Mouse (Mus musculus) lung, postnatal 10 days (tissue): ENCODE measurements around the gene Rhbdf2.
"Not testable (repeated sequence)": the region's sequence is repeated elsewhere in the genome, so short reads cannot be mapped to it uniquely, and the experiment has no call there.

ENCODE experiments used
- DNase-seq: peaks from one replicate; pipeline ENCODE4 v3.0.0; 2021

The Rhbdf2 gene

DNA sequence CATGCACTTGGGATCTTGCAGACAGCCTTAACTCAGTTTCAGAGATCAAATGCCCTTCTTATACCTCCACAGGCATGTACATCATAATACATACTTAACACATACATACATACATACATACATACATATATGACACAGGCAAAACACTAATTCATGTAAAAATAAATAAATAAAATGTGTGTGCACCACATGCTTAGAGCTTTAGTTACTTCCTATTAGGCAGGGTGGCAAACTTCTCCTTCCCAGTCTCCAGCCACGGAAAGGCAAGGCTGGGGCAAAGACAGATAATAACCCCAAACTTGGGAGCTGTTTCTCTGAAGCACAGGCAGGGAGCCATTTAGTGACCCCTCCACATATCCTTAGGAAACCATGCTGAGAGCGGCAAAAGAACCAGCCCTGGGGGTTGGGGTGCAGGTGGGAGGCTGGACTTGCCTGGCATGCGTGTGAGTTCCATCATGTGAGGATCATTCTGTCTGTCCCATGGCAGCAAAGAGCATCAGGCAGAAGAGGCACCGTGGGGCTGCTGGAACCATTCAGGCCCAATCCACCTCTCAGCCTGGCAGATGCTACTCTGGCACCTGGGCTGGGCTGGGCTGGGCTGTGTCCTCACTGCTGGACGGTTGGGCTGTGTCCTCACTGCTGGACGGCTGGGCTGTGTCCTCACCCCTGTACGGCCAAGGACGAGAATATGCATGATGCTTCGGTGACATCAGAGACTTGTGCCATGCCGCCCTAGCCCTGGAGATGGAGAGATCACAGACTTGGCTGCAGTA, at the start of gene Rhbdf2:
Rhbdf2 (minus strand) TSS at position 721 of the 773 bp plus-strand sequence.
- DNase-seq, result no peak

DNA sequence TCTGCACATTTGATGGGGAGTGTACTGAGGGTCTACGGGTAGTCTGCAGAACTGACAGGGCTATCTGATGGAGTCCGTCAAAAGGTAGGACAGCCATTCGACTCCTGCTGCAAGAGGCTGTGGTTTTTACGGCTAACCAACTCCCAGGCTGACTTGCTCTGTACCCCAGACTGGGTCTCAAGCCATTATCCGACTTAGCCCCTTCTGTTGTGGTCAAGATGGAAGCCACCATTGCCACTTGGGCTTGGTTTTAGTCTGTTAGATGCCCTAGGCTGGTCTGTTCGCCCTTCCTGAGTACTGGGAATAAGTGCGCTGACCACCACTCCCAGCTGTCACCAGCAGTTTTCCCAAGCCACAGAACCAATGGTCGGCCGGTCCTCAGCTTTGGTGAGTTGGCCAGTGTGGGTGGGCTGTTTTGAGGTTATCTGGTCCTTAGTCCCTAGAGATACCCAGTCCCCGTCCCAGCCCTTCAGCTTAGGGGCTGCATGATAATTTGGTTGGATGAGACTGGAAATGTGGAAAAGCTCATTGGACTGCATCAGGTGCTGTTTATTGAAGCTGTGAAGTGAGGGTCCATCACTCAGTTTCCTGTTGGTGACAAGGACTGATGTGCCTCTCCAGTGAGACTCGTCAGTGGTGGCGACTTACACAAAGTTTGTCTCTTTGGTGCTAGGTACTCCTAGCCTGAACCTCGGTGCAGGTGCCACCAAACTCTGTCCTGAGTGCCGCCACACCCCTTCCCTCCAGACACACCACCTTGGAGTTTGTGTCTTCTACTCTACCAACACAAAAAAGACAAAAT, 49.6 kb upstream of the Rhbdf2 start:
- no peak for DNase-seq

DNA sequence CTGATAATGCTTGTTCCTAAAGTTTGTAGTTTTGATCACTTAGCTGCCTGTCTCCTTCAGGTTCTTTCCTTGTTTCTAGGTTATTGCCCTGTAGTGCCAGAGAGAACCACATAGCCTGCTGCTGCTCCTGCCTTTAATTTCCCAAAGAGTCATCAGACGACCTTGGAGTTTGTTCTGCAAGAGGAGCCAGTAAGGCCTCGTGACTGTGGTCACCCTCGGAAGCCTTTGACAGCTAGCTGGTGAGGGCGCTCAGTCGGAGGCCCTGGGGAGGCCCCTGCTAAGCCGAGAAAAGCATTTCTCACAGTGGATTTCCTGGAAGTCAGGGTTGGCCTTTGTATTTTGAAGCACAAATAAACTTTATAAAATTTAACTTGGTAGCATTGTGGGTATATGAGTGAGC, 48.6 kb upstream of the Rhbdf2 start:
- not testable (repeated sequence) for DNase-seq

DNA sequence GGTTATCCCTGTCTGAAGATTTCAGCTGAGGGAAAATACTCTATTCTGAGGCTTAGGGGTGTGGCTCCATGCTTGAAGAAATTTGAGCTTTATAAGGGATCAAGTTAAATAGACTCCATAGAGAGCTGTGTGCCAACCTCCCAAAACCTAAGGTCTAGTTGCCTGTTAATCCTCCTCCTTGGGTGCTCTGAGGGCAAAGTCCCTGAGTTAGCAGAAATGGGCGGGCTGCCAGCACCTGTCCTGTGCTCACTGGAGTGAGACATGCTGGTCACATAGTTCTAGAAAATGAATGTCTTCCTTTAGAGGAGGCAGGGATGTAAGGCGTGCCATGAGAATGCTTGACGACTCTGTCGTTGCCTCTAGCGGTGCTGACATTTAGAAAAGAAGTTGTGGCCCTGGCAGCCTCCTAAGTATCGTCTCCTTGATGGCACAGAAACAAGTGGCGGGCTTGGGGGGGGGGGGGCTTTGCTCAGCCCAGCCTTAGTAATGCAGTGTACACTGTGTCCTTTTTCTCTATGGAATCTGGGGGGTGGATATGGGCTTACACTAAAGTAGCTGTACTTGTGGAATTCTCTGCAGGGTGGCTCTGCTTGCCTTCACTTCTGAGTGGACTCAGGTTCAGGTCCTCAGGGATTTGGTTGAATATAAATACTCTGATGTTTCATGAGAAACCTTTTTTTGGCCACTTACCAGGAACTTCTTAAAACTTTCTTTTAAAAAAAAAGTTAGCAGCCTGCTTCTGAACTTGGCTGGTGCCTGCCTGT, 48.0 kb upstream of the Rhbdf2 start:
- DNase-seq, result no peak

DNA sequence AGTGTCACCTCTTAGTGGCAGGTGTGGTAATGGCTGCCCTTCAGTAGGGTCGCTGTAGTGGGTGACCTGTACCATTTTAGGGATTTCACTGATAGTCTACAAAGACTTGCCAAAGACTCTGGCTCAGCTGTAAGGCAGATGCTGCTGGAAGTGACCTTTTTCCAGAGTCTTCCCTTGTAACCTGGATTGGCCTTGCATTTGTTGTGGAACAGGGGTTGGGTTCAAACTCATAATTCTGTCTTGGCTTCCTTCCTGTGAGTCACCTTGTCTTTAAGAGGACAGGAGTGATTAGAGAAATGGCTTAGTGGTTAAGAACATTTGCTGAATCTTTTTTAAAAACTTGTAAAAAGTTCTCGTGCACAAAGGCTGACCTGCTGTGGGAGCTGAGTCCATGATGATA, 46.6 kb upstream of the Rhbdf2 start:
- DNase-seq, result no peak

DNA sequence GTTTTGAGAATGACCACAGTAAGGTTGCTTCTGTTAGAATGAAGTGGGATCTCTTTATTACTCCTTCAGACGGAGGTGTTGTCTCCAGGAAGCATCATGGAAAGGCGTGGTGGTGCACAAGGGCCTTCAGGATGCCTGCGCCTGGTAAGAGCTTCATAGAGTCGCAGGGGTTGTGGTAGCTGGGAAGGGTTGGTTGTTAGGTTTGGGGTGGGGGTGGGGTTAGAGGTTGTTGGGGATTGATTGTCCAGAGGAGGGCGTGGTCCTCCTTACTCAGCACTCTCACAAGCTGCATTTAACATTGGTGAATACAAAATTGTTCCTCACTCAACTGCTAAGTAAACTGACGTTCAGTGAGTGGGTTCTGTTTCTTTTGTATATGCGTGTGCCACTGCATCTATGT, 45.8 kb upstream of the Rhbdf2 start:
- DNase-seq, result no peak

DNA sequence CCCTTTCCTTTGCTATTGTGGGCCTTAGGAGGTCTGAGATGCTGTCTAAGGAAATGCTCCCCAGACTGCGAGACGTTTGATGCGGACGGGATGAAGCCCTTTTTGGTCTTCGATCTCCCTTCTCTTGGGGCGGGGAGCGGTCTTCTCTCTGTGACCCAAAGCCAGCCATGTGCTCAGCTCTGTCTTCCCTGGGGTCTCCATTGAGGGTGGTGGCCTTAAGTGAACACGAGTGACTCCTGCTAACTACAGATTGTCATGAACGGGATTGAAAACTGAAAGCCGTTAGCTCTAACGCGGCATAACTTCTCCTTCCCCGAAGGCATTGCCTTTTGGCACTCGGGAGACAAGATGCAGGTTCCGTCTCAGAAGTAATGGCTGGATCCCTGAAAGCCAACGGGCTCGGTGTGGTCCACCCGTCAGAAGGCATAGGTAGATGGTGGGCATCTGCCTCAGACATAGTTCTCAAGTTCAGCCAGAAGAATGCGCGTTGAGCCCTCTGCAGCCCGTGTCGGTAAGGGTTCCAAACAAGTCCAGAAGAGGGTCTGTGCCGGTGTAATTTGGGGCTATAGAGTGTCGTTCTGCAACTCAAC, 45.1 kb upstream of the Rhbdf2 start:
- DNase-seq, result no peak

DNA sequence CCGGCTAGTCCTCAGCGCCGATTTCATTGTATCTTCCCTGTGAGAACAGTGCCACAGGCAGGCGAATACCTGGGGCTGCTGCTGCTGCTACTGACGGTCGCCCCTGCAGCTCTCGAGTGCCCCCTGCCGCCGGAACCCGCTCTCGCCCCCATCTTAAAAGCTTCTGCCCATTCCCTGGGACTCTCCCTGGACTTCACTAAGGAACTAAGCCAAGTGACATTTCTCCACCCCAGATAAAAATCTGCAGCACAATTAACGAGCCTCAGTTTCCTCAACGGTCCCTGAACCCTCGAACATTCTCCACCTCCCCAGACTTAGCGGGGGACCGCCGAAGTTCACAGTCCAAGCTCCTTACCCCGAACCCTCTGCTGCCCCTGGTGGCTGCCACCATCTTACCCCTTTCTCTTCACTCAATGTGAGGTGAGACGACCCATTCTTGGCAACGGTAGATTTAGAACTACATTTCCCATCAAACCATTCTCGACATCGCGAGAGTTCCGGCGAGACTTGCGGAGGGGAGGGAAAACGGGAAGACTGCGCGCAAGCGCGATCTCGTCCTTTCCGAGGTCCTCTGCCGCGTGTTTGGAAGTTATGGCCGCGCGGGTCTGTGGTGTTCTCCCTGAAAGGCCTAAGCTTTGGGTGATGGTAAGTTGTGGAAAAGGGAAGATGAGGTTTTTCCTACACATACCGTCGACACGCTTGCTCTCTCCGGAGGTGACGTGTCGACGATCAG, 44.5 kb upstream of the Rhbdf2 start:
- peak; percentile 98 for DNase-seq

DNA sequence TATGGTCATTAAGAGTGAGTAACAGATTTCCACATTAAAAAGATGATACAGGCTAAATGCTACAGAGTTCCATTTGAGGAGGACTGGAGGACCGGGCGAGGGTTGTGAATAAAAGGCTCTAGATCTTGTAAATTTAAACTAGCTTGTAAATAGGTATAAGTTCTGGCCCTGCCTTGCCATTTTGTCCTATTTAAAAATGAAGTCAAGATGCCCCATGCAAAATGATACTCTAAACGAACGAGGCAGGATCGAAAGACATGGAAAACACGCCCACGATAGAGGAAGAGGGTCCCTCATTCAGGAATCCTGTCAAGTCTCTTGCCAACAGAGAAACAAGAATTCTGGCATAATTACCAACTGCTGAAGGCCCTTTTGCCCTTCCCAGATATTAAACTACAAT, 43.6 kb upstream of the Rhbdf2 start:
- no peak for DNase-seq

DNA sequence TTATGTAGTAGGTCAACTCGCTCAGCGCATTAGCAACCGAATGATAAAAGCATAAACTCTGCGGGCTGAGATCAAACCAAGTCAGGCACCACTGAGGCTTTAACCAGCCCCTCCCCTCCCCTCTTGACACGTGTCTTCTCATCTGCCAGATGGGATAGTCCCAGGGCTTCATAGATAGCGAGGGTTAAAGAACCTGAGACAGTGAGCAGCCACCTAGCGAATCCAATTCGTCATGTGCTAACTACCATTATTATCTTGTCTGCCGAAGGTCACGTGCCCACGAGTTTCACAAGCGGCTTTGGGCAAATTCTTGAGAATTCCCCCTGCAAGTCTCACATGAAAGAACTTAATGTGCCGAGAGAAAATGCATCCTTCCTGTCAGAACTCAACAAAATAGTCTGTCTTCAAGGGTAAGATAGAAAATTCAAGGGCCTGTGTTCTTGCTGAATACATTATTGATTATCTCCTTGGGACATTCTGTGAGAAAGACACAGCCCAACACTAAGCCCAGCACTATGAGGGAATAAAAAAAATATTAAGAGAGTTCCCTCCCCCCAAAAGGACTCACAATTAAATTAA, 43.1 kb upstream of the Rhbdf2 start:
- DNase-seq, result no peak

DNA sequence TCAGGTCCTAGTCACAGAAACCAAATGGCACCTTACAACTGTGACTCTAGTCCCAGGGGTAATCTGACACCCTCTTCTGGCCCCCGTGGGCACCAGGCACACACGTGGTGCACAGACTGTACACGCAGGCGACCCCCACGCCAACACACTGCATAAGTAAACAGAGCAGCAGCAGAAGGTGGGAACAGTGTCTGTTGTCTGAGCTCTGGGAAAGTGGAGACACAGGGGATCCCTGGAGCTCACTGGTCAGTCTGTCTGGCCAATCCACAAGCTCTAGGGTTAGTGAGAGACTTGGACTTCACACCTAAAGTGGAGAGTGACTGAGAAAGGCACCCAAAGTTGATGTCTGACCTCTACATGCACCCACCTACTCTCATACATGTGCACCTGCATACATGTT, 42.5 kb upstream of the Rhbdf2 start:
- DNase-seq, result no peak

DNA sequence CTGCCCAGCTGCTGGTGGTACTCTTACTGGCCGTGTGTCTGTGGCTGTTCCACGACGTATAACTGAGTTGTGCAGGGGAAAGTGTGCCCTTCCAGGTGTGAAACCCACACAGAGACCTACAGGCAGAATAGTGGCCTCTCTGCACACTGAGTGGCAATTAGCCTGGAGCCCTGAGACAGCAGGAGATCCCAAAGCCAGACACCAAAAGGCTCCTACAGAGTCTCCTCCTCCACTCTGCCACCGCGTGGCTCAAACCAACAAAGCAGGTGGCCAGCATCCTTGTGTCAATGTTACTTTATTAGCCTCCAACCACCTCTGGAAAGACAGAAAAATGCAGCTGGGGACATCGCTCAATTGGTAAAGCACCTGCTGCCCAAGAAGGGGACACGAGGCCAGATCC, 42.0 kb upstream of the Rhbdf2 start:
- DNase-seq, result peak; percentile 44

DNA sequence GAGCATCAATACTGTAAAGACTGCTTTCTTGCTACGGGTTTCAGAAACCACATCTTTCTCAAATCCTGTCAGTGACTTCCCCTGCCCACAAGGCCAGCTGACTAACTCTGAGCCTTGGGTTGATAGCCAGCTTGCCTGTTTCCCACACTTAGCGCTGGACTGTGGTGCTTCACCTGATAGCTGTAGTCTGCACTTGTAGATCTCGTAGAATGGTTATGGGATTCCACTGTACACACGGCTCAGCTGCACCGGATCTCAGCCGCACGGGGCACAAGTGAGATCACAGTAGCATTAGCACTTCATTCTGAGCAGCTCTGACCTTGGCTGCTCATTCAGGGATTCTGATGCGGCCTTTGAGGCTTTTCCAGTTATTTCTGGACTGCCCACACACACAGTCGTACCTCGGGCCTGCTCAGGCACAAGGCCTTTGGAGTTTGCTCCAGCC, 41.6 kb upstream of the Rhbdf2 start:
- peak; percentile 57 for DNase-seq

DNA sequence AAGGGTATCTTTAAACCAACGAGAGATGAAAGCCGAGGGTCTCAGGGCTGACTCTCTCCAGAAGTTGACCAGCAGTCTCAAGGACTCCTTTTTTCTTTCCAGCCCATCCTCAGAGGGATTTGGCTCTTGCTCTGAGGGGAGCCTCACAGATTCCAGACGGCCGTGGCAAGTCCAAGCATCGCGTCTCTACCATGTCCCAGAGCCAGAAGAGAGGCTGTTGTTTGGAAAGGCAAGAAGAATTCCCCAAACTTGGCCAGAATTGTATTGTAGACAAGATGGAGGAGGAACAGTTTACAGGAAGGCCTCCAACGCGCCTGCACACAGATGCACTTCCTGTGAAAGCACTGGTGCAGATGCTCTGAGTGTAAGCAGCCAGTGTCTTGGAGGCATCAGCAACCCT, 41.1 kb upstream of the Rhbdf2 start:
- peak; percentile 71 for DNase-seq

DNA sequence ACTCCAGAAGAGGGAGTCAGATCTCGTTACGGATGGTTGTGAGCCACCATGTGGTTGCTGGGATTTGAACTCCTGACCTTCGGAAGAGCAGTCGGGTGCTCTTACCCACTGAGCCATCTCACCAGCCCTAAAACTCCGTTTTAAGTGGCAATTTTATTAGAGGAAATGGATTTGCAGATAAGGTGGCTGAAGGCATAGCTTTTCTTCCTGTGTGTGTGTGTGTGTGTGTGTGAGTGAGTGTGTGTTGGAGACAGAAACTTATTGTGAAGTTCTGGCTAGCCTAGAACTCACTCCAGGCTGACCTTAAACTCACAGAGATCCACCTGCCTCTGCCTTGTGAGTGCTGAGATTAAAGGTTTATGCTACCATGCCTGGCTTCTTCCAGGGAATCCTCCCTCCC, 40.2 kb upstream of the Rhbdf2 start:
- DNase-seq, result not testable (repeated sequence)

DNA sequence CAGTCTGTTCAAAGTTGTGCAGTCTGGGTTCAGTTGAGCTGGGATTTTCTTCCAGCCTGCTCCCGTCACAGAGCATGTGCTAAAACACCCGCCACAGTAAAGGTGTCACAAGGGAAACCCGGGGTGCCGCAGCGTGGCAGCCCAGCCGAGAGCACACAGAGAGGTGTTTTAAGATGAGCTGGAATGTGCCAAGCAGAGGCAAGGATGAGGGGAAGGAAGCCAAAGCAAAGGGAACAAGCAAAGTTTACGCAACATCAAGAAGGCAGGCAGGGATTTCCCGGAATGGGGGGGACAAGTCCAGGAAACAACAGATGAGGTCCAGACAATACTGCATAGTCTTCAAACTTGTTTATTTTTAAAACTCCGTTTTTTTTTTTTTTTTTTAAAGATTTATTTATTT, 39.7 kb upstream of the Rhbdf2 start:
- DNase-seq, result peak; percentile 84

DNA sequence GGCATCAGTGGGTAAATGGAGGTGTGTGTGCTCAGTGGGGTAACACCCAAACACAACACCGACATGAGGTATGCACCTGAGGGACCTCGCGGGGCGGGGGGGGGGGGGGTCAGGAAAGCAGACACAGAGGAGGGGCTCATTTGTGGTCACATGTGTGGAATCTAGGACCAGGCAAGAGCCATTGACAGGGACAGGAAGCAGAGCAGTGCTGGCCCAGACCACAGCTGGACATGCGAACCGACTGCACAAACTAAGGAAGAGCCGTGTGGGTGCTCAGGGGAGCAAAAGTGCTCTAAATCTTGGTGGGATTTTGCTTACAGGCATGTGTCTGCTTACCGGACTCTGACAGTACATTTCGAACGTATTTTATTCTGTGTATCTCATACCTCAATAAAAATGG, 38.5 kb upstream of the Rhbdf2 start:
- DNase-seq, result no peak

DNA sequence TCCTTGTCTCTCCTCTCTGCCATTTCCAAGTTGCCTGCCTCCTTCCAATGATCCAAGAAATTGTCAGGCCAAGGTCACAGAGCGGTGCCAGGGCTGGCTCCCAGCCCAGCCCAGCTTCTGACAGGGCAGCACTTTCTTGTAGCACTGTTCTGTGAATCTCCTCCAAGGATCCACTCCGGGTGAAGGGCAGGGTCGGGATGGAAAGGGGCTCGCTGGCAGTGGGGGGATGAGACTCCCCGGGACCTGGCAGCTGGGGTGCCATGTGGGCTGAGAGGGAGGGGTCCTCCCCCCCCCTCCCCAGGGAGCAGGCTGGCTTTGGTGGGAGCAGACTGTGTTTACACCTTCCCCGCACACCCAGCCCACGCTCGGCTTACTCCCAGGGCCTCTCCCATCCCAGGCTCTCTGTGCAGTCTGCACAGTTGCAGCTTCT, 35.1 kb upstream of the Rhbdf2 start:
- peak; percentile 42 for DNase-seq

DNA sequence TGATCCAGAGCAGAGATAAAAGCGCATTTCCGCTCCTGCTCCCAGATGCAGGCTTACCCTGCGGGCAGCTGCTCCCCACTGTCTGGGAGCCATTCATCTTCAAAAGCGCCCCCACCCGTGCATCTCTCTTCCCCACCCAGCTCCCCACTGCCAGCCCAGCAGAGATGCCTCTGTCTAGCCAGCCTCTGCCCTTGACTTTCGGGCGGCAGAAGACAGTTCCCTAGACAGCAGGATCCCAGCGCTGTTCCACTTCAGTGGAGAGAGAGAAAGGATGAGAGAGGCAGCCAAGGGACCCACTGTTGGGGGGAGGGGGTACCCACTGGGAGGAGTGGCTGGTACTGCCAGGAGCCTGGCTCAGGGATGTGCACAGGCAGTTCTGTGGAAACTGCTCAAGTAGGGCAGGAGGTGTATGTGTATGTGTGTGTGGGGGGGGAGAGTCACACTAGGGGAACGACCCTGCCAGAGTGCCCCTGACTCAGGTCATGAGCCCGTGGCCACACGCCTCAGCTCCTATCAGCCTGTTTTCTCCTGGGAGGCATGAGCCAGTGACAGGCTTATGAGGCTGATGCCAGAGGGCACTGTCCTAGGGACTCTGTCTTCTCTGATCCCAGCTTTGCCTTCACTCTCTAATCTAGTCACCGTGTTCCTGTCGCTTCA, 34.6 kb upstream of the Rhbdf2 start:
- no peak for DNase-seq

DNA sequence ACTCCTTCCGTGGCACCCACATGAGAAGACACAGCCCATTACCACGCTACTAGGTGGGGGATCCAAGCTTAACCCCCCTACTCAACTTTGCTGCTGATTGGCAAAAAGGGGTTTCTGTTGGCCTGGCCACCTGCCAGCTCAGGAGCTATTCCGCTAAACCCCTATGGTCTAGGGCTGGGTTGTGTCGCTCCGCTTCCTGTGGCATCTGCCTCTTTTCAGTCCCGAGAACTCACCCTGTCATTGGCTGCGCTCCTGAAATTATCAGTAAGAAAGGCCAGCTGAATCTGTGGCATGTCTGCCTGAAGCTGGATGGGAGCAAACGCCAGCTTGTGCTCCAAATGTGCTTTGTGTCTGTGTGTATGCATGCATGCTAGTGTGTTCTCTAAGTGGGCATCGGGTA, 33.4 kb upstream of the Rhbdf2 start:
- DNase-seq, result no peak

DNA sequence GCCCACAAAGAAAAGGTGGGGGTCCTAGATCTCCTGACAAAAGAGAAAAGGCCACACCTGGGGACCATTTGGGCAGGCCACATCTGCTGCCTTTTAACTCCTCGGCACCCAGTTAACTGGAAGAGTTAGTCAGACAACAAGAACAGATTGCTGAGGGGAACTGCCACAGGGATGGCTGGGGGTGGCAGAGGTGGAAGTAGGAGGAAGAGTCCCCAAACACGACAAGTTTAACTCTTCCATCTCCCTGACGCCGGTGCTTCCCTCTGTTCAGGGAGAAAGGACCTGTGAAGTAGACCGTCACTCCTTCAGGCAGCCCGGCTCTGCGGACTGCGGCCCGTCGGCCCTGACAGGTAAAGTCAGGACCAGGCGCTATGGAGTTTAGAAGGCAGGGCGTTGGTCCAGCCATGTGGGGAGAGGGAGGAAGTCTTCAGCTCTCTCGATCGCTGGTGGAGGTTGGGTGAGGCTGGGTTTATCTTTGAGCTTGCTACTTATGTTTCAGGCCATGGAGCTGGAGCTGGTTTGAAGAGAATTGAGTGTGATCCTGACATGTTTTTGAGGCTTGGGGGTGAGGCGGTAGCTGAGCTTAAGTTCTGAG, 32.3 kb upstream of the Rhbdf2 start:
- DNase-seq, result no peak
